Mouse (Mus musculus): Measurements from ENCODE around the gene Treml2. TPM values are rescaled to one million over a fixed set of nuclear protein-coding genes. Genes with fewer than 3 reads are reported as not detected.

The Treml2 gene
- polyA plus RNA-seq, 1 experiment from 2014 or later, result 0.52 TPM

- WGBS, result 68% methylated on average over 4 of the region's 4 CpGs
- H3K4me2 ChIP-seq, result peak overlapping the region; percentile 48
- no peaks in the 10 kb centered on the region for H3K36me3 ChIP-seq
- H3K27me3 ChIP-seq (replicated peaks), result no peaks in the 10 kb centered on the region
- no peak overlapping the region for H3K4me3 ChIP-seq
- H3K27ac ChIP-seq (replicated peaks), result no peak overlapping the region
- H3K9me3 ChIP-seq, result no peaks in the 10 kb centered on the region
- no peak for ATAC-seq (ENCODE audit: extremely low read depth, insufficient number of reproducible peaks, low FRiP score, low TSS enrichment)
- H3K4me1 ChIP-seq, result no peaks in the 10 kb centered on the region
- H3K9ac ChIP-seq, result no peak overlapping the region
Observed at GRCm38 (mm10) chr17:48269833-48270232, 29.5 kb upstream of the Treml2 start.

- Histone ChIP-seq H3K9me3 (no peaks in the 10 kb centered on the region), H3K4me3 (peak overlapping the region; percentile 20; the same call in 1 of the 2 replicates), H3K36me3 (no peaks in the 10 kb centered on the region), H3K4me2 (peak overlapping the region; percentile 48), H3K27ac (replicated peaks) (peak overlapping the region; percentile 63), H3K9ac (no peak overlapping the region), H3K27me3 (replicated peaks) (no peaks in the 10 kb centered on the region), H3K4me1 (no peaks in the 10 kb centered on the region)
- 32% methylated on average over 5 of the region's 5 CpGs for WGBS
- ATAC-seq (ENCODE audit: extremely low read depth, insufficient number of reproducible peaks, low FRiP score, low TSS enrichment), result peak; percentile 75
Observed at GRCm38 (mm10) chr17:48272158-48272557, 27.1 kb upstream of the Treml2 start.

GRCm38 (mm10) chr17:48272598-48272997 lies 26.7 kb upstream of the Treml2 start:
- Histone ChIP-seq H3K4me2 (peak overlapping the region; percentile 48), H3K27me3 (replicated peaks) (no peaks in the 10 kb centered on the region), H3K9me3 (no peaks in the 10 kb centered on the region), H3K9ac (no peak overlapping the region), H3K4me1 (no peaks in the 10 kb centered on the region), H3K4me3 (peak overlapping the region; percentile 6; the same call in 1 of the 2 replicates), H3K36me3 (no peaks in the 10 kb centered on the region), H3K27ac (replicated peaks) (peak overlapping the region; percentile 63)
- no peak; the same call in 1 of the 2 replicates for ATAC-seq (ENCODE audit: extremely low read depth, insufficient number of reproducible peaks, low FRiP score, low TSS enrichment)
- 75% methylated on average over 4 of the region's 4 CpGs for WGBS

DNA sequence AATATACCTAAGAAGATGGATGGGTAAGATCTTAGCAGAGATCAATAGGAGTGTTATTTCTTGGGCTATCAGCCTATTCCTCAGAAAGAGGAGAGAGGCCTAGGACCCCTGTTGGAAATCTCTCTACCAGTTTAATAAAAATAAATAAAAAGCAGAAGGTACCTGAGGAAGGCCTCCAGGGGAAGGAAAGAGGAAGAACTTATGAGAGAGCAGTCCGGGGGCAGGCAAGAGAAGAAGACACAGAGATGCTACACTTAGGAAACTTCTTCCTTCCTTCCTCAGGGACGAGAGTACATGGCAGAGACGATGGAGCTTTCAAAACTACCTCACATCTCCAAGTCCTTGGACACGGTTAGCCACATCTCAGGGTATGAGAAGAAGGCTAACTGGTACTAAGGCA lies 25.2 kb upstream of the Treml2 start:
- Histone ChIP-seq H3K9ac (no peak overlapping the region), H3K4me1 (no peaks in the 10 kb centered on the region), H3K27ac (replicated peaks) (no peak overlapping the region), H3K9me3 (no peaks in the 10 kb centered on the region), H3K27me3 (replicated peaks) (no peaks in the 10 kb centered on the region), H3K4me3 (no peak overlapping the region), H3K4me2 (no peak overlapping the region), H3K36me3 (no peaks in the 10 kb centered on the region)
- 71% methylated on average over 4 of the region's 4 CpGs for WGBS
- ATAC-seq (ENCODE audit: extremely low read depth, insufficient number of reproducible peaks, low FRiP score, low TSS enrichment), result no peak

DNA sequence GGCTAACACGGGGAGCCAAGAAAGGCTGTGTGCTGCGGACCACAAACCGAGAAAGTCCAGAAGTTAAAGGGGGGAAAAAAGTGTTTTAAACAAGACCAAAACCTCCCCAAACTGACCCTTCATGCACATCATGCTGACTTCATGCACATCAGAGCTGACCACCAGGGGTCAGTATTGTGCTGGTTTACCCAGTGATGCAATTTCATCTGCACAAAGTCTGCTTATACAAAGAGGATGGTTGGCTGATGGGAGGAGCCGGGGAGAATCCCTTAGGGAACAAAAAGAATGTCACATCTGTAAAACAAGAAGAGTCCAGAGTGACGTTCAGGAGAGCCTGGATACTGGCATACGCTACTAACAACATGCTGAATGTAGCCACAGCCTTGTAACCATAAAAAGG lies 24.4 kb upstream of the Treml2 start:
- Histone ChIP-seq H3K27ac (replicated peaks) (no peak overlapping the region), H3K4me1 (no peaks in the 10 kb centered on the region), H3K4me2 (no peak overlapping the region), H3K4me3 (no peak overlapping the region), H3K9me3 (no peaks in the 10 kb centered on the region), H3K27me3 (replicated peaks) (no peaks in the 10 kb centered on the region), H3K36me3 (no peaks in the 10 kb centered on the region), H3K9ac (no peak overlapping the region)
- ATAC-seq (ENCODE audit: extremely low read depth, insufficient number of reproducible peaks, low FRiP score, low TSS enrichment), result no peak
- WGBS, result 25% methylated on average over 6 of the region's 6 CpGs

DNA sequence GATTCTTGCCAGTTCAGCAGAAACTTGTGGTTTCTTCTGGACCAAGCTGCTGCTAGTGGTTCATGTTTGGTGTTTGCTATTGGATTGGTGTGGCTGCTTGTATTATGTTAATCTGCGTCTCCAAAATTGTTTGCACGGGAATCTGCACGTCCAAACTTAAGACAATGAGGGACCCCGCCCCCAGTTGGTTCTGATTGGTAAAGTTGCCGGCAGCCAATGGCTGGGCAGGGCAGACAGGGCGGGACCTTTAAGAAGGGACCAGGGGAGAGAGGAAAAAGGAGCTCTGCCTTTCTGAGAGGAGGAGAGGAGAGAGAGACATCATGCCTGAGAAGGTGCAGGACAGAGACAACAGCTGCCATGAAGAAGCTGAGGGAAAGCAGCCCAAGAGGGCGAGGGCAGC lies 23.6 kb upstream of the Treml2 start:
- no peaks in the 10 kb centered on the region for H3K9me3 ChIP-seq
- no peak overlapping the region for H3K27ac ChIP-seq (replicated peaks)
- WGBS, result 49% methylated on average over 7 of the region's 7 CpGs
- no peak overlapping the region for H3K4me3 ChIP-seq
- no peak overlapping the region for H3K9ac ChIP-seq
- no peak for ATAC-seq (ENCODE audit: extremely low read depth, insufficient number of reproducible peaks, low FRiP score, low TSS enrichment)
- H3K4me2 ChIP-seq, result no peak overlapping the region
- no peaks in the 10 kb centered on the region for H3K36me3 ChIP-seq
- H3K4me1 ChIP-seq, result no peaks in the 10 kb centered on the region; the same call in 1 of the 2 replicates
- no peaks in the 10 kb centered on the region for H3K27me3 ChIP-seq (replicated peaks)

- H3K4me1 ChIP-seq, result peaks cover 11% of the 10 kb centered on the region
- no peak overlapping the region for H3K27ac ChIP-seq (replicated peaks)
- H3K4me2 ChIP-seq, result no peak overlapping the region
- H3K9ac ChIP-seq, result no peak overlapping the region
- H3K36me3 ChIP-seq, result no peaks in the 10 kb centered on the region
- no peaks in the 10 kb centered on the region for H3K27me3 ChIP-seq (replicated peaks)
- no peak for ATAC-seq (ENCODE audit: extremely low read depth, insufficient number of reproducible peaks, low FRiP score, low TSS enrichment)
- no peak overlapping the region for H3K4me3 ChIP-seq
- H3K9me3 ChIP-seq, result no peaks in the 10 kb centered on the region
Observed at GRCm38 (mm10) chr17:48278381-48278780, 20.9 kb upstream of the Treml2 start.

DNA sequence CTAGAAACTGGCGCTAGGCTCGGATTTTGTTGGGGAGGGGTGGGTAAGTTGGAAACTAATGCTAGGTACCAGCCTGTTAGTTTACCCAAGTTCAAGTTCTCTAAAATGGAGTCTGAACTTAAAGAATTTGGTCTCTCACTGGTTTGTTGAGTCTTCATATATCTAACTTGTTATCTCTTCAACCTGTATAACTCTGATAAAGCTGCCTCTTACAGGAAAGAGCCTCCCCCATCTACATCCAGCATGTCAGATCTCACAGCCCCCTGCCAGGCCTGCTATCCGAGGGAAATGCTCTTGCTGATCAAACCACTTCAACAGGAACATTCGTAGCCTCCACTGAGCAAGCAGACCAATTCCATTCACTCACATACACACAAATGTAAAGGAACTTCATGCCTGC lies 20.3 kb upstream of the Treml2 start:
- Histone ChIP-seq H3K36me3 (no peaks in the 10 kb centered on the region), H3K9me3 (no peaks in the 10 kb centered on the region), H3K4me1 (peaks cover 11% of the 10 kb centered on the region), H3K4me3 (no peak overlapping the region), H3K27me3 (replicated peaks) (no peaks in the 10 kb centered on the region), H3K4me2 (no peak overlapping the region), H3K27ac (replicated peaks) (no peak overlapping the region), H3K9ac (no peak overlapping the region)
- WGBS, result 55% methylated on average over 4 of the region's 4 CpGs
- no peak for ATAC-seq (ENCODE audit: extremely low read depth, insufficient number of reproducible peaks, low FRiP score, low TSS enrichment)

DNA sequence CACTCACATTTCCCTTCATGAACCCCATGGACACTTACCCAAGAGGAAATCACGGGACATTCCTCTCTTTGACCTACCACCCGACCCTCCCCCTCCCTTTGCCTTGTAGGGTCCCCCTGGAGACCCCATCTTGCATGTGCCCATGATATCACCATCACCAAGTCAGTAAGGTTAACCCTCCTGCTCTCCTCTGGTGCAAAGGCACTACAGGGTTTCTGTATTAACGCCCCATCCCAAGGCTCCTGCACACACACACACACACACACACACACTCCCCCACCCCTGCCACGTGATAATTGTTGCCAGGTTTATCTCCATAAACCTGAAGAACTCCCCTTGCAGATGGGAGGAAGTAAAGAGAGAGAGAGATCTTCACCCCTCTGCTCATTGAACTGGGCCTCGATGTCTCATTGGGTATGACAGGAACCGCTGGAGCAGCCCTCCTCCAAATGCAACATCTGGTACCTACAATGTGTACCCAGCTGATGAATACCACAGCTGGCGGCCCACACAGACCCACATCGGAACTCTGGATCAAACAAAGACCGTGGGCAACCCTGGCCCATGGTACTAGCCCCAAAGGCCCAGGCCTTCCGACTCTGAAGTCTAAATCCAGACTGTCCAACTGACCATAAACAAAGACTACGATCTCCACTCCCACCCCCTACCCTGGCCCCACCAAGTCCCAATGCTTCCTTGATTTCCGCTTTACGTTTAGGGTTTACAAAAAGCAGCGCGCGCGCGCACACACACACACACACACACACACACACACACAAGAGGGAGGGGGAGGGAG lies 18.2 kb upstream of the Treml2 start:
- peaks cover 11% of the 10 kb centered on the region for H3K4me1 ChIP-seq
- no peak overlapping the region for H3K27ac ChIP-seq (replicated peaks)
- H3K4me3 ChIP-seq, result peak overlapping the region; percentile 43
- H3K27me3 ChIP-seq (replicated peaks), result no peaks in the 10 kb centered on the region
- no peaks in the 10 kb centered on the region for H3K9me3 ChIP-seq
- H3K9ac ChIP-seq, result peak overlapping the region; percentile 73
- 0 out of 2 replicates have a peak, but pooled peaks have one; percentile 14 for ATAC-seq (ENCODE audit: extremely low read depth, insufficient number of reproducible peaks, low FRiP score, low TSS enrichment)
- peak overlapping the region; percentile 67 for H3K4me2 ChIP-seq
- H3K36me3 ChIP-seq, result no peaks in the 10 kb centered on the region
- 29% methylated on average over 18 of the region's 18 CpGs for WGBS

GRCm38 (mm10) chr17:48281739-48282085 lies 17.6 kb upstream of the Treml2 start:
- WGBS, result 5% methylated on average over 3 of the region's 3 CpGs
- Histone ChIP-seq H3K27ac (replicated peaks) (no peak overlapping the region), H3K36me3 (no peaks in the 10 kb centered on the region), H3K4me1 (peaks cover 11% of the 10 kb centered on the region), H3K4me3 (peak overlapping the region; percentile 43), H3K4me2 (peak overlapping the region; percentile 67), H3K9ac (peak overlapping the region; percentile 73), H3K27me3 (replicated peaks) (no peaks in the 10 kb centered on the region), H3K9me3 (no peaks in the 10 kb centered on the region)
- no peak for ATAC-seq (ENCODE audit: extremely low read depth, insufficient number of reproducible peaks, low FRiP score, low TSS enrichment)

DNA sequence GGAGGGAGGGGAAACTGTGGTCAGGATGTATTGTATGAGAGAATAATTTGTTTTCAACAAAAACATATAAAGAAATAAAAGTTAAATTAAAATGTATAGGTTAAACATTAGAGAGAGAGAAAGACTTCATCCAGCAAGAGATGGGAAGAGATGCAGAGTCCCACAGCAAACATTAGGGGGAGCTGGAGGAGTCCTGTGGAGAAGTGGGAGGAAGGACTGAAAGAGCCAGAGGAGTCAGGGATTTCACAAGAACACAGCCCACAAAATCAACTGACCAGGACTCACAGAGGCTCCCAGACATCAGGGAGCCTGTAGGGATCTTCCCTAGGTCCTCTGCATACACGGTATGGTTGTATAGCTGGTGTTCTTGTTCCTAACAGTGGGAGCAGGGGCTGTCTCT lies 12.5 kb upstream of the Treml2 start:
- Histone ChIP-seq H3K4me2 (no peak overlapping the region), H3K27me3 (replicated peaks) (no peaks in the 10 kb centered on the region), H3K9me3 (no peaks in the 10 kb centered on the region), H3K4me1 (peaks cover 1% of the 10 kb centered on the region; the same call in 1 of the 2 replicates), H3K36me3 (no peaks in the 10 kb centered on the region), H3K4me3 (no peak overlapping the region), H3K9ac (no peak overlapping the region), H3K27ac (replicated peaks) (no peak overlapping the region)
- ATAC-seq (ENCODE audit: extremely low read depth, insufficient number of reproducible peaks, low FRiP score, low TSS enrichment), result no peak
- 31% methylated on average over 1 of the region's 1 CpGs for WGBS

DNA sequence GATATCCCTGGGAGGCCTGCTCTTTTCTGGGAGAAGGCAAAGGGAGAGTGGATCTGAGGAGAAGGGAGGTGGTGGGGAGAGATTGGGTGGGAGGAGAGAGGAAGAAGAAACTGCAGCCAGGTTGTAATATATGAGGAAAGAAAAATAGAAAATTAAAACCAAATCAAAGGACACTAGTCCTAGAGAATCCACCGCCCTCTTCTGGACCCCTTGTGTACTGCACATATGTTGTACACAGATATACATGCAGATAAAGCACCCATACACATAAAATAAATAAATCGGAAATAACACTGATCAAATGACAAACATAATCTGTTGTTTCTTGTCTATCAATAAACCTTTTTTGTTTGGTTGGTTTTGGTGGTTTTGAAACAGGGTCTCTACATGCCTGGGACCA lies 12.0 kb upstream of the Treml2 start:
- Histone ChIP-seq H3K4me1 (no peaks in the 10 kb centered on the region), H3K4me2 (no peak overlapping the region), H3K9ac (no peak overlapping the region), H3K36me3 (no peaks in the 10 kb centered on the region), H3K27me3 (replicated peaks) (no peaks in the 10 kb centered on the region), H3K27ac (replicated peaks) (no peak overlapping the region), H3K4me3 (no peak overlapping the region), H3K9me3 (no peaks in the 10 kb centered on the region)
- WGBS, result 50% methylated on average over 2 of the region's 2 CpGs
- no peak for ATAC-seq (ENCODE audit: extremely low read depth, insufficient number of reproducible peaks, low FRiP score, low TSS enrichment)
